Mouse (Mus musculus) gastrocnemius, postnatal 14 days (tissue): ENCODE data around the gene Tnfaip8l1. TPM values are rescaled to one million over a fixed set of nuclear protein-coding genes. Genes with fewer than 3 reads are reported as not detected.

Source experiments
- DNase-seq: peaks from one replicate; pipeline ENCODE4 v3.0.0; 2021; ENCODE audit warnings: mixed read lengths
- intact Hi-C: fragments of 180-260 bp; cut with DNase I; formaldehyde crosslinking; loops from one replicate; pipeline ENCODE4 v1.15.1; 2025; ENCODE audit warnings: low total_unique reads
- total RNA-seq, 2 experiments: library from RNA; stranded (reverse); gene quantifications; 2 replicates each; pipeline ENCODE4 v1.2.3; 2021

Gene Tnfaip8l1
- total RNA-seq, 2 experiments from 2014 or later = 3.5 TPM

GRCm38 (mm10) chr17:56134463-56134971 is 27.8 kb upstream of the Tnfaip8l1 start:
- peak; percentile 77 for DNase-seq
- intact Hi-C loops = loop anchor here (5.0 kb wide), 1 partner anchor 118 kb away; no protein-coding TSS in a partner anchor

DNA sequence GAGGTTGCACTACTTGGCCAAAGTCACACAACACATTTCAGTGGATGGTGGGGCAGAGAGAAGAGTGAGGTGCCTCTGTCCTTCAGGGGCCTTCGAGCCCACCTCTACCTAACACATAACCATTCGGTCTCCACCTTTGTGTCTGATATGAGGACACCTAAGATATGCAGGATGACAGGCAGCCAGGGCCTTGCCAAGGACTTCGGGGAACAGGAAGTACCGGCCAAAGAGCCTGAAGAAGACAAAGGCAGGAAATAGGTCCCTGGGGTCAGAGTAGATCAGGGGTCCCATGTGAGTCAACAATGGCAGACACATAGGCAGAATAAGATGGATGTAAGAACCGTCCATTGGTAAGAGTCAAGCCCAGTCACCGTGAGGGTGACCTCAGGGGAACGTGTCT is 25.7 kb upstream of the Tnfaip8l1 start:
- intact Hi-C loops = no loop called here
- no peak for DNase-seq

GRCm38 (mm10) chr17:56137839-56138613 is 24.3 kb upstream of the Tnfaip8l1 start:
- intact Hi-C loops = no loop called here
- no peak for DNase-seq

DNA sequence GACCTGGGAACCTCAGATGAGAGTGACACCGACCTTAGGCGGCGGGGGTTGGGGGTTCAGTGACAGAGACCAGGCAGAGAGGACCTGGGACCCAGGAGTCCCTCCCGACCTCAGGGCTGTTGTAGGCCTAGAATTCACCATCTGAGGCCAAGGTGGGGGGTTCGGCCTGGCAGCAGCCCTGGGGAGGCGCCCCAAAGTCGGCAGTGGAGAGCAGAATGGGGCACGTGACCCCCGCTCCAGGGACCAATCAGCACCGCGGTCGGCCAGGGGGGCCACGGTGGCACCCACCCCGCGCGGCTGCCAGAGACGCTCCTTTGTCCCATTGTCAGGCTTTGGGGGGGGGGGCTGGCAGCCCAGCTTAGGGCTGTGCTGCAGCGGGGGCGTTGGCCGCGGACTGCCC is 22.9 kb upstream of the Tnfaip8l1 start:
- DNase-seq = peak; percentile 27
- intact Hi-C loops = no loop called here

- peak; percentile 70 for DNase-seq
- intact Hi-C loops = no loop called here
Measured at GRCm38 (mm10) chr17:56139858-56140595, 22.2 kb upstream of the Tnfaip8l1 start, which contains the start of gene Sema6b. TSS of gene Sema6b (minus strand) at chr17:56140343.

- DNase-seq = peak; percentile 46
- intact Hi-C loops = no loop called here
Measured at GRCm38 (mm10) chr17:56141702-56142605, 20.3 kb upstream of the Tnfaip8l1 start.

GRCm38 (mm10) chr17:56144546-56144945 is 17.7 kb upstream of the Tnfaip8l1 start:
- intact Hi-C loops = no loop called here
- no peak for DNase-seq

DNA sequence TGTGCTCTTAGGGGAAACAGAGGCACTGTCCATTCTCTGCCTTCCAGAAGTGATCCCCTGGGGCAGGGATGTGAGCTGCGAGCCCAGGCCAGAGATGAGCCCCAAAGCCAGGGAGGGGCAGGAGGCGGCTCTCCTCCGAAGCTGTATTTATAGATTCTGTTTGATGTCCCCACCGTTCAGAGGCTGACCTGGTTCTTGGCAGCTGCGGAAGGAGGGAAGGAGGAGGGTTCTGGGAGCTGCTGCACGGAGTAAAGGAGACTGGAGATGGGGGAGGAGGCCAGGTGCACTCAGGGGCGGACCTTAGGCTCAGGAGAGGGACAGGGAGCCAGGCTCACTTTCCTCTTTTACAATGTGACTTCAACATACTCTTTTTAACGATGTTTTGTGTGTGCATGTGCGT is 16.1 kb upstream of the Tnfaip8l1 start:
- intact Hi-C loops = no loop called here
- no peak for DNase-seq

GRCm38 (mm10) chr17:56147420-56147819 is 14.9 kb upstream of the Tnfaip8l1 start:
- no peak for DNase-seq
- intact Hi-C loops = no loop called here

DNA sequence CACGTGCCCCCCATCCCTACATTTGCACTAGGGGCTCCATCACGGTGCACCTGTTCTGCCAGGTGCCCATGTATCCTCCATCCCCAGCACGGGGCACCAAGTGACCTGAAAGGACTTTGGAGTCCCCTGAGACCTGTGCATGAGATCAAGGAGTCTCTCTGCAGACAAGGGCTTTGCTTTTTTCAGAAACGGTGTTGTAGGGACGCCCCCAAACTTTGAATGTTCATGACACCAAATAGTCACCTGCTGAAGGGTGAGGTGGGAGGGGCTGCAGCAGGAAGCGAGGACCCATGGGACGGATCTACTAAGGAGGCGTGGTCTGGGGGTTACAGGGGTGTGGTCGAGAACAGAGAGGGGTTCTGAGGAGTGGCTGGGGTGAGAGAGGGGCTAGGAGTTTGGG is 14.0 kb upstream of the Tnfaip8l1 start:
- no peak for DNase-seq
- intact Hi-C loops = no loop called here

GRCm38 (mm10) chr17:56148790-56149618 is 13.3 kb upstream of the Tnfaip8l1 start:
- intact Hi-C loops = no loop called here
- no peak for DNase-seq

- intact Hi-C loops = no loop called here
- DNase-seq = no peak
Measured at GRCm38 (mm10) chr17:56149897-56150296, 12.4 kb upstream of the Tnfaip8l1 start.

GRCm38 (mm10) chr17:56153643-56154042 is 8.6 kb upstream of the Tnfaip8l1 start:
- intact Hi-C loops = no loop called here

DNA sequence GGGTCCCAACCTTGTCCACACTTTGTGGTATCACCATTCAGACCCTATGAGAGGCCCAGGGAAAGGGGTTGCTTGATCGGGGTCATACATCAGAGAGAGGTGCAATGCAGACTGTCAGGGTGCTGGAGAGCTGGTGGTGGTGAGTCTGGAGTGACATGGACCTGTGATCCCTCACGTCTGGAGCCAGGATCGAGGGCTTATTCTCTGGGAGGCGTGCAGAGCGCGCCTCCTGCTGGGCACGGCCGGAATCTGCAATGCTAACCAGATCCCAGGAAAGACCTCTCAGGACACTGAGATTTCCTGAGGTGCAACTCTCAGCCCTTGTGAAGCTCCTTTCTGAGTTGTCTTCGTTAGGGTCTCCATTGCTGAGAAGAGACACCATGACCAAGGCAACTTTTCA is 2.5 kb upstream of the Tnfaip8l1 start:
- intact Hi-C loops = loop anchor here (2.0 to 5.0 kb wide), 2 partner anchors 27 to 37 kb away; partner anchors contain the start of gene Lrg1

More at GRCm38 (mm10) chr17:56153643-56154042, 8.6 kb upstream of the Tnfaip8l1 start:
- peak; percentile 63 for DNase-seq

GRCm38 (mm10) chr17:56163523-56164102 is 1.3 kb downstream of the Tnfaip8l1 start:
- no peak for DNase-seq
- intact Hi-C loops = no loop called here

More for the DNA sequence above, 2.5 kb upstream of the Tnfaip8l1 start:
- DNase-seq = peak; percentile 69

- intact Hi-C loops = no loop called here
- no peak for DNase-seq
Measured at GRCm38 (mm10) chr17:56164510-56164909, 2.2 kb downstream of the Tnfaip8l1 start.

DNA sequence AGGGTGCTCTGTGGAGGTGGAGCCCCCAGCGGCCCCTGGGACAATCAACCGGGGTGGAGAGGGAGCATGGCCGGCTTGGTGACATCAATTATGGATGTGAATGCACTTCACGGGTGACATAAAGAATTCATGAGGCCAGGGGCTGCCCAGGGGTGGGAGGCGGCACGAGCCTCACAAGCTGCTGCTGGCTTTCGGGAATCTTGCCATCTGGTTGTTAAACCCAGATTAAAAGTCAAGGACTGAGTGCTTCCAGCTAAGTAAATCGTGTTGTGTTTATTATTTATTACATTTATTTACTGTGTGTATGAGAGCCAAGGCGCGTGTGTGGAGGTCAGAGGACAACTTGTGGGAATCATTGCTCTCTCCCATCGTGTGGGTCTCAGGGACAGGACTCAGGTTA is 3.4 kb downstream of the Tnfaip8l1 start:
- no peak for DNase-seq
- intact Hi-C loops = no loop called here

DNA sequence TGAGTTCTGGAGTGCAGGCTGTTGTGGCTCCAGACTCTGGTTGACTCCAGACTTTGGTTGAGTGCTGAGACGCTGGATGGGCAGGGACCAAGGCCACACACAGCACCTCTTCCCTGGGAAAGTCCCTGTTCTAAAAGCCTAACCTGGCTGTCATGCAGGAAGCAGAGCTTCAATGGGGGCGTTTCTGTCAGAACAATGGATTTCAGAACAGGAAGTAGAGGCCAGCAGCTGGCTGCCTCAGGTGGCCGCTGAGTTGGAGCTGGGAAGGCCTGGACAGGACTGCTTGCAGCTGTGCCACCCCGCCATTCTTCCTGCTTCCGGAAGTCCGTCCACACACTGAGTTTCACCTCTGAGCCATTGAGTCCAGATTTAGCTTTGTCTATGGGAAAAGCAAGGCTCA is 7.6 kb downstream of the Tnfaip8l1 start:
- peak; percentile 41 for DNase-seq
- intact Hi-C loops = no loop called here
